In genomic region chr14:100727701-100728100, GRCm38 (mm10) we compare ENCODE assay signal across 23 mouse cellular contexts.
"Had no signal": no experiment of that assay in that cellular context is flagged by ENCODE, and none has a peak within 500 bp of the region (broad histone marks: within the 10 kb centered on the region; RNA-seq: fewer than 3 reads in every experiment).

No protein-coding gene starts in this region.

- H3K4me3 ChIP-seq: lung, embryonic 15.5 days; midbrain, embryonic 10.5 days; midbrain, embryonic 12.5 days; myocyte; neural tube, embryonic 13.5 days; neural tube, embryonic 15.5 days; stomach, embryonic 15.5 days had no signal

- H3K27ac ChIP-seq: lung, embryonic 15.5 days; midbrain, embryonic 10.5 days; midbrain, embryonic 12.5 days; neural tube, embryonic 13.5 days; neural tube, embryonic 15.5 days; stomach, embryonic 15.5 days; stomach, postnatal 0 days had no signal

- H3K9ac ChIP-seq: liver, postnatal 0 days; lung, embryonic 15.5 days; midbrain, embryonic 12.5 days; neural tube, embryonic 13.5 days; neural tube, embryonic 15.5 days; stomach, embryonic 15.5 days had no signal

- H3K4me2 ChIP-seq: lung, embryonic 15.5 days; midbrain, embryonic 12.5 days; neural tube, embryonic 13.5 days; neural tube, embryonic 15.5 days; stomach, embryonic 15.5 days had no signal

- H3K27me3 ChIP-seq: lung, embryonic 15.5 days; midbrain, embryonic 12.5 days; neural tube, embryonic 13.5 days; neural tube, embryonic 15.5 days; stomach, embryonic 15.5 days had no signal

- H3K9me3 ChIP-seq: lung, embryonic 15.5 days; midbrain, embryonic 10.5 days; midbrain, embryonic 12.5 days; neural tube, embryonic 13.5 days; neural tube, embryonic 15.5 days; stomach, embryonic 15.5 days had no signal

- DNase-seq: liver, postnatal 0 days; lung, adult 2 months; lung, postnatal 14 days; lung, postnatal 36 days; midbrain, embryonic 14.5 days; retina, postnatal 1 day; right cerebral cortex, adult 18-20 months; right cerebral cortex, postnatal 25 days; right cerebral cortex, postnatal 4 days; spleen, adult 18-20 months; thymus, adult 2 months; thymus, postnatal 14 days; thymus, postnatal 36 days had no signal

- H3K4me1 ChIP-seq: lung, embryonic 15.5 days; midbrain, embryonic 10.5 days; midbrain, embryonic 12.5 days; neural tube, embryonic 15.5 days; stomach, embryonic 15.5 days had no signal

- H3K36me3 ChIP-seq: lung, embryonic 15.5 days; midbrain, embryonic 10.5 days; midbrain, embryonic 12.5 days; neural tube, embryonic 13.5 days; neural tube, embryonic 15.5 days; stomach, embryonic 15.5 days had no signal

- ATAC-seq: liver, postnatal 0 days; lung, postnatal 0 days; midbrain, embryonic 16.5 days had no signal
